Mouse (Mus musculus): Measurements from ENCODE around the gene Foxp1.

- TF ChIP-seq CTCF (IDR thresholded peaks at IDR 0.05; ENCODE audit: low read depth, low read length) (no peak), POLR2A (IDR thresholded peaks at IDR 0.05; ENCODE audit: borderline replicate concordance, low read depth, low read length) (no peak)
Measured at GRCm38 (mm10) chr6:99470906-99471305, 51.6 kb downstream of the Foxp1 start.
